Mouse (Mus musculus) midbrain, embryonic 13.5 days (tissue): Measurements from ENCODE around the gene Sypl2. TPM values are rescaled to one million over a fixed set of nuclear protein-coding genes. Genes with fewer than 3 reads are reported as not detected.
"Not testable (repeated sequence)": the region's sequence is repeated elsewhere in the genome, so short reads cannot be mapped to it uniquely, and the experiment has no call there.

Source experiments
- ATAC-seq: fragments of 200-750 bp; cut with Nextera tagmentation; 2 replicates; pipeline ENCODE4 v1.8.0; 2017; ENCODE audit warnings: mild to moderate bottlenecking, moderate TSS enrichment, moderate library complexity
- H3K27ac ChIP-seq: fragments of 300-500 bp; sonication (generic); 2 replicates; pipeline ENCODE4 v1.5.1; 2015; ENCODE audit warnings: inconsistent platforms, mild to moderate bottlenecking, moderate library complexity
- H3K27me3 ChIP-seq: fragments of 300-500 bp; sonication (generic); 2 replicates; pipeline ENCODE4 v1.6.1; 2015; ENCODE audit warnings: mild to moderate bottlenecking, inconsistent platforms
- H3K36me3 ChIP-seq: fragments of 300-500 bp; sonication (generic); 2 replicates; pipeline ENCODE4 v1.6.1; 2015; ENCODE audit warnings: mild to moderate bottlenecking, inconsistent platforms
- H3K4me1 ChIP-seq: fragments of 300-500 bp; sonication (generic); replicated peaks from 2 replicates; pipeline ENCODE4 v1.6.1; 2015; ENCODE audit warnings: inconsistent platforms
- H3K4me2 ChIP-seq: fragments of 300-500 bp; sonication (generic); replicated peaks from 2 replicates; pipeline ENCODE4 v1.6.1; 2015; ENCODE audit warnings: moderate library complexity, mild to moderate bottlenecking, inconsistent platforms
- H3K4me3 ChIP-seq: fragments of 300-500 bp; sonication (generic); replicated peaks from 2 replicates; pipeline ENCODE4 v1.5.1; 2015; ENCODE audit warnings: mild to moderate bottlenecking, inconsistent platforms
- H3K9ac ChIP-seq: fragments of 300-500 bp; sonication (generic); replicated peaks from 2 replicates; pipeline ENCODE4 v1.6.1; 2015; ENCODE audit warnings: mild to moderate bottlenecking, inconsistent platforms
- H3K9me3 ChIP-seq: fragments of 300-500 bp; sonication (generic); 2 replicates; pipeline ENCODE4 v1.6.1; 2016; ENCODE audit warnings: mild to moderate bottlenecking, inconsistent platforms
- WGBS: fragments of 180-500 bp; shearing (Covaris S2); methylation state at CpG from one replicate; pipeline ENCODE4 v1.1.7; 2015; 5-methylcytosine and 5-hydroxymethylcytosine counted together
- polyA plus RNA-seq: library from polyadenylated mRNA; unstranded; fragments of >200 nt; fragmentation: Nextera tagmentation; extraction: Ambion mirVana; gene quantifications from 2 replicates; pipeline ENCODE4 v1.2.1, GENCODE M21; 2015

Sypl2 gene
- polyA plus RNA-seq: 0.92 and 0.95 TPM in 2 replicates

GRCm38 (mm10) chr3:108226558-108227350 lies at the start of gene Sypl2:
Gene Sypl2 (minus strand): TSS chr3:108226648.
- Histone ChIP-seq H3K9ac (peak within 1 kb of the TSS; percentile 54), H3K4me2 (peak within 1 kb of the TSS; percentile 64), H3K4me1 (peaks cover 14% of the 10 kb centered on the region), H3K27me3 (peaks cover 56% of the 10 kb centered on the region), H3K36me3 (no peaks in the 10 kb centered on the region), H3K27ac (no peak within 1 kb of the TSS), H3K9me3 (no peaks in the 10 kb centered on the region), H3K4me3 (peak within 1 kb of the TSS; percentile 44)
- WGBS: 2% methylated on average over 43 of the region's 44 CpGs
- peak; percentile 45 for ATAC-seq

GRCm38 (mm10) chr3:108259319-108259718 lies 32.9 kb upstream of the Sypl2 start:
- Histone ChIP-seq H3K9me3 (no peaks in the 10 kb centered on the region), H3K4me1 (peaks cover 25% of the 10 kb centered on the region), H3K9ac (no peak overlapping the region), H3K36me3 (peaks cover 14% of the 10 kb centered on the region), H3K4me2 (no peak overlapping the region), H3K27me3 (no peaks in the 10 kb centered on the region), H3K27ac (no peak overlapping the region), H3K4me3 (no peak overlapping the region)
- no peak for ATAC-seq
- WGBS: 74% methylated on average over 3 of the region's 3 CpGs

GRCm38 (mm10) chr3:108257831-108258500 lies 31.5 kb upstream of the Sypl2 start:
- H3K4me3 ChIP-seq: peak overlapping the region; percentile 99
- 83% methylated on average over 3 of the region's 3 CpGs for WGBS
- no peak for ATAC-seq
- no peaks in the 10 kb centered on the region for H3K27me3 ChIP-seq
- H3K9ac ChIP-seq: peak overlapping the region; percentile 96
- H3K4me2 ChIP-seq: peak overlapping the region; percentile 79
- H3K9me3 ChIP-seq: no peaks in the 10 kb centered on the region
- peaks cover 8% of the 10 kb centered on the region for H3K36me3 ChIP-seq
- H3K27ac ChIP-seq: no peak overlapping the region
- peaks cover 25% of the 10 kb centered on the region for H3K4me1 ChIP-seq

- no peaks in the 10 kb centered on the region for H3K27me3 ChIP-seq
- peak; percentile 100 for ATAC-seq
- peak within 1 kb of the TSS; percentile 96 for H3K9ac ChIP-seq
- no peak within 1 kb of the TSS for H3K27ac ChIP-seq
- H3K4me3 ChIP-seq: peak within 1 kb of the TSS; percentile 99
- H3K9me3 ChIP-seq: no peaks in the 10 kb centered on the region
- under 1% methylated on average over 79 of the region's 79 CpGs for WGBS
- peak within 1 kb of the TSS; percentile 79 for H3K4me2 ChIP-seq
- H3K36me3 ChIP-seq: peaks cover 2% of the 10 kb centered on the region; the same call in 1 of the 2 replicates
- peaks cover 25% of the 10 kb centered on the region for H3K4me1 ChIP-seq
Measured at GRCm38 (mm10) chr3:108256719-108257637, 30.5 kb upstream of the Sypl2 start, which contains the start of gene Psma5. Gene Psma5 (plus strand): TSS chr3:108256926.

- Histone ChIP-seq H3K9me3 (no peaks in the 10 kb centered on the region), H3K27ac (no peak overlapping the region), H3K4me2 (no peak overlapping the region), H3K9ac (no peak overlapping the region), H3K4me3 (no peak overlapping the region), H3K4me1 (no peaks in the 10 kb centered on the region), H3K36me3 (no peaks in the 10 kb centered on the region), H3K27me3 (no peaks in the 10 kb centered on the region)
- WGBS: 86% methylated on average over 2 of the region's 2 CpGs
- no peak for ATAC-seq
Measured at GRCm38 (mm10) chr3:108246857-108247256, 20.4 kb upstream of the Sypl2 start.

GRCm38 (mm10) chr3:108241243-108241839 lies 14.9 kb upstream of the Sypl2 start:
- no peak overlapping the region for H3K4me3 ChIP-seq
- H3K4me1 ChIP-seq: no peaks in the 10 kb centered on the region
- H3K9me3 ChIP-seq: no peaks in the 10 kb centered on the region
- no peak overlapping the region for H3K9ac ChIP-seq
- no peaks in the 10 kb centered on the region for H3K27me3 ChIP-seq
- no peak overlapping the region for H3K4me2 ChIP-seq
- no peaks in the 10 kb centered on the region for H3K36me3 ChIP-seq
- ATAC-seq: no peak
- 92% methylated on average over 3 of the region's 3 CpGs for WGBS
- H3K27ac ChIP-seq: no peak overlapping the region

GRCm38 (mm10) chr3:108237474-108238102 lies 11.1 kb upstream of the Sypl2 start:
- not testable (repeated sequence) for ATAC-seq, H3K4me3 ChIP-seq, H3K9ac ChIP-seq, H3K4me1 ChIP-seq, H3K27ac ChIP-seq, H3K4me2 ChIP-seq, H3K9me3 ChIP-seq, H3K36me3 ChIP-seq, H3K27me3 ChIP-seq
- 91% methylated on average over 4 of the region's 4 CpGs for WGBS

GRCm38 (mm10) chr3:108231646-108232045 lies 5.2 kb upstream of the Sypl2 start:
- H3K9me3 ChIP-seq: no peaks in the 10 kb centered on the region
- H3K36me3 ChIP-seq: no peaks in the 10 kb centered on the region
- H3K27me3 ChIP-seq: peaks cover 14% of the 10 kb centered on the region
- 83% methylated on average over 4 of the region's 4 CpGs for WGBS
- no peak overlapping the region for H3K27ac ChIP-seq
- peaks cover 4% of the 10 kb centered on the region for H3K4me1 ChIP-seq
- H3K9ac ChIP-seq: no peak overlapping the region
- no peak overlapping the region for H3K4me3 ChIP-seq
- H3K4me2 ChIP-seq: no peak overlapping the region
- ATAC-seq: no peak

- peaks cover 49% of the 10 kb centered on the region for H3K27me3 ChIP-seq
Measured at GRCm38 (mm10) chr3:108227521-108227920, 1.1 kb upstream of the Sypl2 start.

GRCm38 (mm10) chr3:108225711-108226557 lies 514 bp downstream of the Sypl2 start:
- 3% methylated on average over 64 of the region's 67 CpGs for WGBS
- H3K4me1 ChIP-seq: peaks cover 14% of the 10 kb centered on the region
- H3K4me3 ChIP-seq: peak overlapping the region; percentile 44
- H3K36me3 ChIP-seq: no peaks in the 10 kb centered on the region
- peaks cover 58% of the 10 kb centered on the region for H3K27me3 ChIP-seq
- no peak overlapping the region for H3K27ac ChIP-seq
- peak; percentile 66 for ATAC-seq
- H3K9me3 ChIP-seq: no peaks in the 10 kb centered on the region
- H3K4me2 ChIP-seq: peak overlapping the region; percentile 64
- H3K9ac ChIP-seq: peak overlapping the region; percentile 54

More at GRCm38 (mm10) chr3:108227521-108227920, 1.1 kb upstream of the Sypl2 start:
- Histone ChIP-seq H3K4me2 (0 out of 2 replicates have a peak overlapping the region, but pooled peaks have one; percentile 64), H3K4me1 (peaks cover 14% of the 10 kb centered on the region), H3K36me3 (no peaks in the 10 kb centered on the region), H3K27ac (no peak overlapping the region), H3K9me3 (no peaks in the 10 kb centered on the region), H3K4me3 (no peak overlapping the region), H3K9ac (no peak overlapping the region)
- 81% methylated on average over 2 of the region's 2 CpGs for WGBS
- ATAC-seq: no peak
